Mouse (Mus musculus): ENCODE measurements around the gene Prcd. TPM values are rescaled to one million over a fixed set of nuclear protein-coding genes. Genes with fewer than 3 reads are reported as not detected.
A peak's percentile ranks its signal among the peaks of the same experiment; 100 is the strongest.
"Not testable (repeated sequence)": the region's sequence is repeated elsewhere in the genome, so short reads cannot be mapped to it uniquely, and the experiment has no call there.

Prcd gene
- total RNA-seq, 2 experiments from 2014 or later, result 5.6 to 5.7 TPM

GRCm38 (mm10) chr11:116629472-116629871 lies 23.9 kb upstream of the Prcd start:
- DNase-seq (ENCODE audit: low spot score in 2 of 2), result no peak
- TF ChIP-seq CTCF (conservative IDR thresholded peaks at IDR 0.05), result no peak
- Histone ChIP-seq H3K4me3 (no peak overlapping the region), H3K27ac (no peak overlapping the region)

- H3K27ac ChIP-seq, result no peak overlapping the region
- H3K4me3 ChIP-seq, result no peak overlapping the region
- no peak for DNase-seq (ENCODE audit: low spot score in 2 of 2)
- no peak for TF ChIP-seq CTCF (conservative IDR thresholded peaks at IDR 0.05)
These were observed 23.0 kb upstream of the Prcd start for GRCm38 (mm10) chr11:116630171-116630965.

GRCm38 (mm10) chr11:116632962-116633361 lies 20.4 kb upstream of the Prcd start:
- no peak overlapping the region for H3K4me3 ChIP-seq
- DNase-seq (ENCODE audit: low spot score in 2 of 2), result no peak

GRCm38 (mm10) chr11:116636607-116637006 lies 16.7 kb upstream of the Prcd start:
- not testable (repeated sequence) for H3K4me3 ChIP-seq; H3K27ac ChIP-seq; DNase-seq (ENCODE audit: low spot score in 2 of 2)
- peak; percentile 70 for TF ChIP-seq CTCF (conservative IDR thresholded peaks at IDR 0.05)

More at GRCm38 (mm10) chr11:116632962-116633361, 20.4 kb upstream of the Prcd start:
- TF ChIP-seq CTCF (conservative IDR thresholded peaks at IDR 0.05), result no peak
- no peak overlapping the region for H3K27ac ChIP-seq

GRCm38 (mm10) chr11:116641168-116641567 lies 12.2 kb upstream of the Prcd start:
- H3K27ac ChIP-seq, result no peak overlapping the region
- DNase-seq (ENCODE audit: low spot score in 2 of 2), result no peak
- TF ChIP-seq CTCF (conservative IDR thresholded peaks at IDR 0.05), result peak; percentile 63
- no peak overlapping the region for H3K4me3 ChIP-seq

GRCm38 (mm10) chr11:116641731-116642130 lies 11.6 kb upstream of the Prcd start:
- H3K27ac ChIP-seq, result no peak overlapping the region
- H3K4me3 ChIP-seq, result no peak overlapping the region
- no peak for TF ChIP-seq CTCF (conservative IDR thresholded peaks at IDR 0.05)
- no peak for DNase-seq (ENCODE audit: low spot score in 2 of 2)

- TF ChIP-seq CTCF (conservative IDR thresholded peaks at IDR 0.05), result peak; percentile 92
- peak overlapping the region; percentile 73; the same call in 1 of the 2 replicates for H3K27ac ChIP-seq
- DNase-seq (ENCODE audit: low spot score in 2 of 2), result peak; percentile 91 to 95
- H3K4me3 ChIP-seq, result no peak overlapping the region; the same call in 1 of the 2 replicates
These were observed 10.4 kb upstream of the Prcd start for GRCm38 (mm10) chr11:116642681-116643578.

GRCm38 (mm10) chr11:116643579-116644224 lies 9.6 kb upstream of the Prcd start:
- no peak for TF ChIP-seq CTCF (conservative IDR thresholded peaks at IDR 0.05)
- H3K4me3 ChIP-seq, result no peak overlapping the region; the same call in 1 of the 2 replicates
- no peak for DNase-seq (ENCODE audit: low spot score in 2 of 2)
- peak overlapping the region; percentile 73 for H3K27ac ChIP-seq

GRCm38 (mm10) chr11:116644225-116645112 lies 8.9 kb upstream of the Prcd start:
- TF ChIP-seq CTCF (conservative IDR thresholded peaks at IDR 0.05), result no peak
- H3K4me3 ChIP-seq, result no peak overlapping the region
- H3K27ac ChIP-seq, result peak overlapping the region; percentile 73
- DNase-seq (ENCODE audit: low spot score in 2 of 2), result no peak

- Histone ChIP-seq H3K27ac (no peak overlapping the region), H3K4me3 (no peak overlapping the region)
- DNase-seq (ENCODE audit: low spot score in 2 of 2), result no peak
- TF ChIP-seq CTCF (conservative IDR thresholded peaks at IDR 0.05), result no peak
These were observed 7.8 kb upstream of the Prcd start for GRCm38 (mm10) chr11:116645446-116646110.

GRCm38 (mm10) chr11:116646136-116646535 lies 7.2 kb upstream of the Prcd start:
- no peak for DNase-seq (ENCODE audit: low spot score in 2 of 2)
- Histone ChIP-seq H3K4me3 (no peak overlapping the region), H3K27ac (no peak overlapping the region)
- TF ChIP-seq CTCF (conservative IDR thresholded peaks at IDR 0.05), result no peak

All from layer of hippocampus, adult 2 months (tissue).